Comparison of ENCODE assay signal across 33 mouse cellular contexts in genomic region chr16:90241875-90242274, GRCm38 (mm10).
"Had no signal": no experiment of that assay in that cellular context is flagged by ENCODE, and none has a peak within 500 bp of the region (broad histone marks: within the 10 kb centered on the region; RNA-seq: fewer than 3 reads in every experiment).

No protein-coding gene starts in this region.

- H3K9ac ChIP-seq: heart, embryonic 12.5 days; heart, embryonic 13.5 days; heart, embryonic 15.5 days; hindbrain, embryonic 12.5 days; hindbrain, embryonic 13.5 days; hindbrain, embryonic 14.5 days; hindbrain, embryonic 15.5 days; intestine, embryonic 15.5 days; kidney, embryonic 15.5 days had no signal

- H3K4me2 ChIP-seq: heart, embryonic 11.5 days; heart, embryonic 12.5 days; heart, embryonic 13.5 days; heart, embryonic 15.5 days; hindbrain, embryonic 12.5 days; hindbrain, embryonic 13.5 days; hindbrain, embryonic 14.5 days; hindbrain, embryonic 15.5 days; intestine, embryonic 15.5 days; kidney, embryonic 15.5 days had no signal

- DNase-seq: heart, postnatal 10 days; heart, postnatal 14 days; heart, postnatal 36 days; heart, postnatal 4 days; kidney, adult 11 months; kidney, adult 18-20 months; kidney, adult 2 months; kidney, adult 8-10 months; kidney, adult 9 months; kidney, postnatal 10 days; kidney, postnatal 14 days; kidney, postnatal 25 days; kidney, postnatal 36 days; kidney, postnatal 4 days; layer of hippocampus, postnatal 36 days had no signal

- H3K4me1 ChIP-seq: hindbrain, embryonic 12.5 days; hindbrain, embryonic 13.5 days; hindbrain, embryonic 15.5 days; intestine, embryonic 15.5 days; kidney, embryonic 15.5 days had no signal

- H3K27me3 ChIP-seq: heart, embryonic 12.5 days; heart, embryonic 13.5 days; heart, embryonic 15.5 days; hindbrain, embryonic 12.5 days; hindbrain, embryonic 13.5 days; hindbrain, embryonic 15.5 days; intestine, embryonic 15.5 days; kidney, embryonic 15.5 days had no signal

- H3K27ac ChIP-seq: heart, embryonic 13.5 days; heart, embryonic 15.5 days; hindbrain, embryonic 10.5 days; hindbrain, embryonic 12.5 days; hindbrain, embryonic 13.5 days; hindbrain, embryonic 14.5 days; hindbrain, embryonic 15.5 days; hindbrain, postnatal 0 days; intestine, embryonic 15.5 days; kidney, embryonic 15.5 days; kidney, postnatal 0 days; left cerebral cortex, adult 2 months had no signal

- H3K4me3 ChIP-seq: heart, embryonic 12.5 days; heart, embryonic 13.5 days; heart, embryonic 15.5 days; hindbrain, embryonic 10.5 days; hindbrain, embryonic 12.5 days; hindbrain, embryonic 13.5 days; hindbrain, embryonic 15.5 days; intestine, embryonic 15.5 days; kidney, embryonic 15.5 days; left cerebral cortex, adult 2 months had no signal

- ATAC-seq: hindbrain, embryonic 16.5 days; hindbrain, postnatal 0 days; inflammation-experienced regulatory T-cells, adult 6 months; intestine, embryonic 15.5 days; intestine, embryonic 16.5 days; intestine, postnatal 0 days had no signal

- H3K9me3 ChIP-seq: heart, embryonic 12.5 days; heart, embryonic 13.5 days; heart, embryonic 15.5 days; hindbrain, embryonic 10.5 days; hindbrain, embryonic 12.5 days; hindbrain, embryonic 13.5 days; hindbrain, embryonic 15.5 days; intestine, embryonic 15.5 days; kidney, embryonic 15.5 days had no signal
